Mouse (Mus musculus): ENCODE measurements around the gene Egflam.

The Egflam gene

DNA sequence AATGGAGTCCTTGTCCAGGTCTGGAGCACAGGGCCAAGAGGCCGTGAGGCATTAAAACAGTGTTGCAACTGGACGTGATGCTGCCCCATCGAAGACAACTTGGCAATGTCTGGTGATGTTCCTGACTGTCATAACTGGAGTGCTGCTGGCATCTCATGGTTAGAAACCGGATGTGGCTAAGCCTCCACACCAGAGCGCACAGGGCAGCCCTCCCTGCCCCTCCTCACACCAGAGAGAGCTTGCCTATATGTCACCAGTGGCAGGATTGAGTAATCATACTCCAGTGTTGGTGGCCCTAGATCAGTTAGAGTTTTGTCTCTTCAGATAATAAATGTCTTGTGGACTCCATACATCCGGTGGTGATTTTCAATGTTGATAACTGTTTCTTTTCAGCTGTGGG is 210.5 kb downstream of the Egflam start:
- DNase-seq (ENCODE audit: low read depth in 2 of 2, low spot score in 2 of 2), result no peak

DNA sequence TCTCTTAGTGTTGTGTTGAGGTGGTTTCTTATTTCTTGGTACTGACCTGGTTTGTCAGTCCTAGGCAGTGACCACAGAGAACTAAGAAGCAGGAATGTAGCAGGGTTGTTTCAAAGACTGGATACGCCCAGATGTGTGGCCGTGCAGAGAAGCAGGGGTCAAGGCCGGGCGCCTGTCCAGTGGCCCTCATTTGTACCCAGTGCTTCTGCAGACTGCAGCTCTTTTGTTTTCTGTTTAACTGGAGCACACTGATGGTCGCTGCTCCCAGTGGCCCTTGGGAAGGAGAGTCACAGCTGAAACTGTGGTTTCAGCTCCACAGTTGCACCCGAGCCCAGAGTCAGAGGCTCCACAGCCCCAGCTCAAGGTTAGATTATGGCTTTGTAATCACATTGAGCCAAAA is 217.6 kb downstream of the Egflam start:
- no peak for DNase-seq (ENCODE audit: low read depth in 2 of 2, low spot score in 2 of 2)

DNA sequence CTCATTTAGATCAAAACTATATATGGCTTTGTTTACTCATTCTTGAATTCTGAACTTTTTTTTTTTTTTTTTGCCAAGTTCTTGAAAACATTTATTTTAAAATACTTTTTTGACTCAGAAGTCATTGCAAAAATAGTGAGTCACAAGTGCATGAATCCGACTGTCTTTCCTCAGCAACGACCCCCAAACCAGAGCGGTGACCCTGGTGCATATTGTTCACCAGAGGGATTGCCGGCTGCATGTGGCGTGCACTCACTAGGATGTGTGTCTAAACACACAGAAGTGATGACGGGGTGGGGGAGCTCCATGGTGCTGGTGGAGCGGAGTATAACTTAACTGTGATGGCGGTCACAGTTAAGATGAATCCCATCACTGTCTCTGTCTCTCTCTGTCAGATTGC is 224.4 kb downstream of the Egflam start:
- DNase-seq (ENCODE audit: low read depth in 2 of 2, low spot score in 2 of 2), result no peak

DNA sequence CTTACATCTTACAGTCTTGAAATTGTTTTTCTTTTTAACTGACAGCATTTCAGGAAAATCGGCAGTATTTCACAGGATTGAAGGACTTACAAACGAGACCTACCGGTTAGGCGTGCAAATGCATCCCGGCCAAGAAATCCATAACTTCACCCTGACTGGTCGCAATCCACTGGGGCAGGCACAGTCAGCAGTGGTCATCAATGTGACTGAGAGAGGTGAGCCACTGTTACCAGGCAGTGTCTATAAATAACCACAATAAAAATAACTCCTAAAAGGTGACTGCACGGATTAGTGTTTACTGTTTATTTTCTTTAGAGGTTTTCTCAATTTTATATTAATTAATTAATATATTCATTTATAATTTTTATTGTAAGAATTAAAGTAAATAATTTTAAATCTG is 224.8 kb downstream of the Egflam start:
- DNase-seq (ENCODE audit: low read depth in 2 of 2, low spot score in 2 of 2), result no peak

DNA sequence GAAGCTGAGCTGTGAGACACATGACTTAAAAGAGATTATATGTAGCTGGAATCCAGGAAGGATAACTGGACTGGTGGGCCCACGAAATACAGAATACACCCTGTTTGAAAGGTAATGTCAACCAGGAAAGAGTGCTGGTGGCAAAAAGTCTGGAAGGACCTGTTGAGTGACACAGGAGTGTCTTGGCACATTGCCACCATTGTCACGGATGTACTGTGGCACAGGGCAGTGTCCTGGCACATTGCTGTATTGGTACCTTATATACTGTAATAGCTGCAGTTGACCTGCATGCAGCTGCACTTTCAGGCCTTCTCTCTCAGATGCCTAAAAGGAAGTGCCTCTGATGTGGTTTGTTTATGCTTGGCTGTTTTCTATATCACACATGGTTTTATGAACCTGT is 225.3 kb downstream of the Egflam start:
- no peak for DNase-seq (ENCODE audit: low read depth in 2 of 2, low spot score in 2 of 2)

DNA sequence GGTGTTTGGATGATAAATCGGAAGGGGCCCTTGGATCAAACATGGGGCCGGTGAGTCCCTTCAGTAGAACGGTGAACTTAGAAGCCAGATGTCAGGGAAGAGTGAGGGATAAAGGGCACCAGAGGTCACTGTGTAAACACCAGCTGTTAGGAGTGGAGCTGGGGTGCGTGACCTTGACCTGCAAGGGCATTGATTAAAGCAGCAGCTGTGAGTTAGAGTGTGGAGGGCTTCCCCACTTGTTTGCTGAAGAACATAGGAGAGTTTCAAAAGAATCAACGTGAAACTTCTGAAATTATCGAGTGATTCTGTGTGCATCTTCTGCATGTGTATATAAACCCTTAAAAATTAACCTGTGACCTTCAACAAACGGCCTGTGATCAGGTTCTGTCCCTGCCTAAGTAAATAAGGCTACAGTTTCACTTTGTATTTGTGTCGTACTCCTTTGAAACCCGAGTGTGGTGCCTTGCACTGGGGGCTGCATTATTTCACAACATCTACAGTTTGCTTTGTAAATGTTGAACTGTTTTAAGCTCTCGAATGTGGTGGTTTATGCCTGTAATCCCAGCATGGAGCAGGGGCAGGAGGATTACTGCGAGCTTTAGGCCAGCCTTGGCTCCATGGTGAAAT is 230.2 kb downstream of the Egflam start:
- DNase-seq (ENCODE audit: low read depth in 2 of 2, low spot score in 2 of 2), result no peak

DNA sequence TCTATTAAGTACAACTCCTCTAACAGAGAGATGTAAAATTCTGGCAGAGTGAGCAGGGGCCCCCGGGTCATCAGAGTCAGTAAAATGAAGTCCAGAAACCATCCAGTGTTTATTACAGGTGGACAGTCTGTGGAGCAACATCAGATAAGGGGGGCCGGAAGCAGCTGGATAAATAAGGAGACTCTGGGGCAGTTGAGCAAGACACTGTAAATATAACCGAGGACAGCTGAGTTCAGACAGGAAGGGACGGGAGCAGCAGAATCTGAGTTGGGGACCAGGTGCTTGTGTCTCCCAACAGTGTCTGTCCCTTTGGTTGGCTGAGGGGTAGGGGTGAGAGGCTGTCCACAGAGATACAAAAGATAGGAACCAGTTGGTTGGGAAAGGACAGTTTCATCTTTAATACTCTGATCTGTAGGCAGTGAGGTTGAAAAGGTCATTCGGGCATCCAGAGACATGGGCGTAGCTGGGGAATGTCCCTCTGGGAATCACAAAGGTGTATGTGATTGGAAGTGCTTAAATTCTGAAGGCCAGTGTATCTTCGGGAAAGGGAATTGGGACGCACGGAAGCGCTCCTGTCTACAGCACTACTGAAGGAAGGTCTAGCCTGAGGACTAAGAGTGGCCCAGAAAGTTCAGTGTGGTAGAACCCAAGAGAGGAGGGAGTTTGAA is 230.8 kb downstream of the Egflam start:
- no peak for DNase-seq (ENCODE audit: low read depth in 2 of 2, low spot score in 2 of 2)

DNA sequence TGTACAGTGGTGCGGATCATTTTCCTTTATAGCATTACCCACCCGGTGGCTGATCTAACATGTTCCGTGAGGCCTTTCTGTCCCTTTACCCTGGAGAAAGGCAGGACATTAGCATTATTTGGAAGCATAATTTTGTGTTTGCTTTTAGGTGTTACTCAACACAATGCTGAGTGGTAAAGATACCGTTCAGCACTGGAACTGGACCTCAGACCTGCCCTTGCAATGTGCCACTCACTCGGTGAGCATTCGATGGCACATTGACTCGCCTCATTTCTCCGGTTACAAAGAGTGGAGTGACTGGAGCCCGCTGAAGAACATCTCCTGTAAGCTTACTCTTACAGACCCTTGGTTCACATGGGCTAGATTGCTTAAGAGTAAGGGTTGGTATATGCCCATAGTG is 231.5 kb downstream of the Egflam start:
- no peak for DNase-seq (ENCODE audit: low read depth in 2 of 2, low spot score in 2 of 2)

DNA sequence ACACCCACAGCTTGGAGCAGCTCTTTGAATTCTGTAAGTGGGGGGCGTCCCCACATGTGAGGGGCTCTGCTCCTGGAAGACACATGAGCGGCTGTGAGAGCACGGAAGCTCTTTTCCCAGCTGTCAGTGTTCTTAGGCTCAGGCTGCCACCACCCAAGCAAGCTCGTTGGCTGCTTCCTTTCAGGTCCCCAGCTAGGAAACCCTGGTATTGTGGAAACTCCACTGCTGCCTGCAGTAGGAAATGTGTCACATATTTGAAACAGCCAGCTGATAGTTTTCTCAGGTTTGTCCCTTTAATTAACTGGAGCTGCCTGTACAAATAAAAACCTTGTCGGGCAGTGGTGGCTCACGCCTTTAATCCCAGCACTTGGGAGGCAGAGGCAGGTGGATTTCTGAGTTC is 234.3 kb downstream of the Egflam start:
- no peak for DNase-seq (ENCODE audit: low read depth in 2 of 2, low spot score in 2 of 2)

DNA sequence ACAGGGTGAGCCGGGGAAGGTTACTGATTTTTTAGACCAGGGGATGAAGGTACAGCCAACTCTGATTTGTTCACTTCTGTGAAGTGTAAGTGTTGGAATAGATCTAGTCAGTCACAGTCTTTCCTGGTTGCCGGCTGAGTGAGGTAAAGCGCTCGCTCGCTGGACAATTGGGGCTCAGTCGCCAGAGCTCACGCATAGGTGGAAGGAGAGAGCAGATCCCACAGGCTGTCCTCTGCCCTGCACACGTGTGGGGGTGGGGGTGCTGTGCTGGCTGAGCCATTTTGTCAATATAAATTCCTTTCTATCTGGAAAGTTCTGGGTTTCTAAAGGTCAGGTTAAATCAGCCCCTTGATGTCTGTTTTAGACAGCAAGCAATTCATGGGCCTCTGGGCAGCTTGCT is 237.9 kb downstream of the Egflam start:
- no peak for DNase-seq (ENCODE audit: low read depth in 2 of 2, low spot score in 2 of 2)

DNA sequence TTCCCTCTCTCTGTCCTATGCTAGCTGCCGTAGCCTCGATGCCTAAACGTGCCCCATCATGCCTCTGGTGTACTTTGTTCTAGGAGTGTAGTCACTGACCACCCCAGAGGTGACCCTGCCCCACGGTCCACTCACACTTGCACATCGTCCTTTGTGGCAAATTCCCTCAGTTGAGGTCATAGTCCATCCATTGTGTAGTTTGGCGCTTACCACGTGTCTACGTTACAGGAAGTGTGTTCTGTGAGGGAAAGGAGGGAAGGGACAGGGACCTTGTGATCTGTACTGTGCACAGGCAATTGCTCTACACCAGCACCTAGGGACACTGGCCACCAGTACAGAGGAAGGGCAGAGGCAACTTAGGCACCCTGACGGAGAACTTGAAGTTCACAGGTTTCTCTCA is 238.3 kb downstream of the Egflam start:
- no peak for DNase-seq (ENCODE audit: low read depth in 2 of 2, low spot score in 2 of 2)

DNA sequence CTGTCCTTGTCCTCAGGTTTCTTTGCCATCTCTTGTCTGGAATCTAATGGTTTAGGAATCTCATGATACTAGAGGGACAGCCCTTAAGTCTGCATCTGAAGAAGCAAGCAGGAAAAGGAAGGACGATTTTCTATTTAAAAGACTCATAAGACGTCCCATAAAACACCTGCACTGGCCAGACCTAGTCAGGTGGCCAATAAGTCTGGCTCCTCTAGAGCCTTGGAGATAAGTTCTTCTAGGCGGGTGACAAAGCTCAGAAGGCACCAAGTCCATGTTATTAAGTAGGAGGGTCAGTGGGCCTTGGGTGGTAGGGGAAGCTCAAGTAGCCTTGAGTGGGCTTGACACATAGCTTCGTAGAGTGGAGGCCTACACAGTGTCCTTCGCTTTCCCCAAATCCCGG is 240.5 kb downstream of the Egflam start:
- no peak for DNase-seq (ENCODE audit: low read depth in 2 of 2, low spot score in 2 of 2)
